Mouse (Mus musculus) right cerebral cortex, postnatal 25 days (tissue): Measurements from ENCODE around the gene Urgcp.
A peak's percentile ranks its signal among the peaks of the same experiment; 100 is the strongest.

ENCODE experiments used
- DNase-seq: peaks from one replicate; pipeline ENCODE4 v3.0.0; 2022

Gene Urgcp

GRCm38 (mm10) chr11:5706874-5707529 is 55.2 kb downstream of the Urgcp start:
- no peak for DNase-seq

- DNase-seq = no peak
These were observed 56.2 kb downstream of the Urgcp start for GRCm38 (mm10) chr11:5705972-5706371.

- no peak for DNase-seq
These were observed 58.8 kb downstream of the Urgcp start for GRCm38 (mm10) chr11:5703341-5703740.

- DNase-seq = no peak
These were observed 59.2 kb downstream of the Urgcp start for GRCm38 (mm10) chr11:5702957-5703332.

- no peak for DNase-seq
These were observed 59.8 kb downstream of the Urgcp start for GRCm38 (mm10) chr11:5702271-5702956.

GRCm38 (mm10) chr11:5701821-5702220 is 60.4 kb downstream of the Urgcp start:
- DNase-seq = no peak

- no peak for DNase-seq
These were observed 60.9 kb downstream of the Urgcp start for GRCm38 (mm10) chr11:5701300-5701699.

GRCm38 (mm10) chr11:5700808-5701207 is 61.4 kb downstream of the Urgcp start:
- no peak for DNase-seq

- peak; percentile 42 for DNase-seq
These were observed 70.4 kb downstream of the Urgcp start for GRCm38 (mm10) chr11:5691775-5692174.

- no peak for DNase-seq
These were observed 77.9 kb downstream of the Urgcp start for GRCm38 (mm10) chr11:5684283-5684682.

- no peak for DNase-seq
These were observed 79.6 kb downstream of the Urgcp start for GRCm38 (mm10) chr11:5682541-5682940.
